Comparison of ENCODE assay signal across 7 mouse cellular contexts in the genomic region with DNA sequence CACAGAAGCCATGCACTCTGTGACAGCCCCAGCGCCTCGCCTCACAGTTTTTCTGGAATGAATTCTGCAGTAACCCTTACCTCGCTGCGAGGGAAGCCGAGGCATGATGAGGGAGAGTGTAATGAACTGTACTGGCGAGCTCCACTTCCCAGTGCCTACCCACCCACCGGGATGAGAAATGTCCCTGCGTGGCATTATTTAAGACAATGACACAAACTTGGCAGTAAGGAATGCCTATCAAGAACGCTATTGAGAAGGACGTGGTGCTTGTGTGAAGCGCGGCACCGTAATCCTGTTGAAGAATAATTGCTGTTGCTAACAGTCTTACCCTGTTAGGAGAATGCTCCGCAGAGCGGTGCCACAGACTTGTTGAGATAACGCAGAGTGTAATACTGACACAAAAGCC. TPM values are rescaled to one million over a fixed set of nuclear protein-coding genes. Genes with fewer than 3 reads are reported as not detected.
DNase-seq lines count a peak whose midpoint lies in the region; ATAC-seq and TF ChIP-seq lines count a peak whose summit lies in the region.

No protein-coding gene starts in this region.

- H3K4me1 ChIP-seq in forebrain, embryonic 12.5 days, result peaks cover 34% of the 10 kb centered on the region
- 0 out of 2 replicates have a peak, but pooled peaks cover 4% of the 10 kb centered on the region for H3K4me1 ChIP-seq in hindbrain, postnatal 0 days (ENCODE audit: insufficient read depth, low read length)
- peaks cover 23% of the 10 kb centered on the region for H3K4me1 ChIP-seq in neural tube, embryonic 12.5 days

- peak overlapping the region; percentile 50 for H3K27ac ChIP-seq in forebrain, embryonic 12.5 days
- H3K27ac ChIP-seq in hindbrain, postnatal 0 days, result peak overlapping the region; percentile 23; the same call in 1 of the 2 replicates
- no peak overlapping the region for H3K27ac ChIP-seq in neural tube, embryonic 12.5 days

- no peaks in the 10 kb centered on the region for H3K27me3 ChIP-seq in forebrain, embryonic 12.5 days
- H3K27me3 ChIP-seq in hindbrain, postnatal 0 days (ENCODE audit: insufficient read depth, low read length), result no peaks in the 10 kb centered on the region
- H3K27me3 ChIP-seq in neural tube, embryonic 12.5 days (replicated peaks), result no peaks in the 10 kb centered on the region

- no peak for TF ChIP-seq CTCF in hindbrain, postnatal 0 days (IDR thresholded peaks at IDR 0.05; ENCODE audit: low read depth)

- H3K9me3 ChIP-seq in forebrain, embryonic 12.5 days, result no peaks in the 10 kb centered on the region
- no peaks in the 10 kb centered on the region for H3K9me3 ChIP-seq in hindbrain, postnatal 0 days (ENCODE audit: low read length)
- H3K9me3 ChIP-seq in neural tube, embryonic 12.5 days, result no peaks in the 10 kb centered on the region

- H3K4me2 ChIP-seq in forebrain, embryonic 12.5 days, result peak overlapping the region; percentile 53
- H3K4me2 ChIP-seq in hindbrain, postnatal 0 days (ENCODE audit: low read depth, low read length), result peak overlapping the region; percentile 61
- peak overlapping the region; percentile 52 for H3K4me2 ChIP-seq in neural tube, embryonic 12.5 days (replicated peaks)

- DNase-seq in left cerebral cortex, postnatal 25 days (ENCODE audit: low spot score in 2 of 2), result peak; percentile 51 to 53
- DNase-seq in left cerebral cortex, adult 8-10 months (ENCODE audit: low spot score in 2 of 2), result no peak
- DNase-seq in hindbrain, postnatal 0 days (ENCODE audit: low spot score), result peak; percentile 68
- DNase-seq in urinary bladder, postnatal 4 days (ENCODE audit: low spot score in 2 of 2), result no peak
- DNase-seq in embryo, embryonic 9.5 days (ENCODE audit: extremely low spot score), result no peak

- WGBS in forebrain, embryonic 12.5 days, result 12% methylated on average over 16 of the region's 16 CpGs
- WGBS in hindbrain, postnatal 0 days, result 12% methylated on average over 16 of the region's 16 CpGs
- 16% methylated on average over 16 of the region's 16 CpGs for WGBS in neural tube, embryonic 12.5 days

- intact Hi-C loops in left cerebral cortex, postnatal 25 days (cut with DNase I), result no loop called here

- peak overlapping the region; percentile 38; the same call in 1 of the 2 replicates for H3K9ac ChIP-seq in forebrain, embryonic 12.5 days
- H3K9ac ChIP-seq in hindbrain, postnatal 0 days (replicated peaks; ENCODE audit: low read length), result peak overlapping the region; percentile 28
- no peak overlapping the region for H3K9ac ChIP-seq in neural tube, embryonic 12.5 days

- peak; percentile 73; the same call in 1 of the 2 replicates for ATAC-seq in forebrain, embryonic 12.5 days (ENCODE audit: low FRiP score)
- ATAC-seq in hindbrain, postnatal 0 days, result peak; percentile 88
- ATAC-seq in neural tube, embryonic 12.5 days (ENCODE audit: low FRiP score, low read depth), result peak; percentile 77

- H3K4me3 ChIP-seq in forebrain, embryonic 12.5 days (replicated peaks), result peak overlapping the region; percentile 32
- peak overlapping the region; percentile 31 for H3K4me3 ChIP-seq in hindbrain, postnatal 0 days (ENCODE audit: low read length)
- H3K4me3 ChIP-seq in neural tube, embryonic 12.5 days, result peak overlapping the region; percentile 18; the same call in 1 of the 2 replicates

- H3K36me3 ChIP-seq in forebrain, embryonic 12.5 days (replicated peaks), result no peaks in the 10 kb centered on the region
- no peaks in the 10 kb centered on the region for H3K36me3 ChIP-seq in hindbrain, postnatal 0 days (ENCODE audit: insufficient read depth, low read length)
- no peaks in the 10 kb centered on the region for H3K36me3 ChIP-seq in neural tube, embryonic 12.5 days

RNA-seq across cellular contexts. Expression of a gene that starts 13.2 kb away (rescaled TPM):
- total RNA-seq in left cerebral cortex, postnatal 25 days (2021), result 100 to 1,000 TPM; 129 to 135 TPM
- total RNA-seq in left cerebral cortex, adult 8-10 months (2022), result 100 to 1,000 TPM in 3 of 4 experiments, 10 to 100 TPM in 1; 98.0 to 109 (median 107) TPM
- polyA plus RNA-seq in forebrain, embryonic 12.5 days (2016; fragmentation: Nextera tagmentation; extraction: Ambion mirVana), result 103 and 104 TPM in 2 replicates
- total RNA-seq in hindbrain, postnatal 0 days (2014; rRNA removed), result 106 and 118 TPM in 2 replicates
- 81.2 and 82.5 TPM in 2 replicates for polyA plus RNA-seq in hindbrain, postnatal 0 days (2015; fragmentation: Nextera tagmentation; extraction: Ambion mirVana)
- 100 and 102 TPM in 2 replicates for polyA plus RNA-seq in neural tube, embryonic 12.5 days (2016; fragmentation: Nextera tagmentation; extraction: Ambion mirVana)

Comparison
In these comparisons a context has a peak if more than half of its experiments do, and no peak if none do; other contexts are left out.
1. DNase-seq: peak in left cerebral cortex, postnatal 25 days (2 of 2) and hindbrain, postnatal 0 days (single experiment); none in left cerebral cortex, adult 8-10 months (0 of 2), urinary bladder, postnatal 4 days (0 of 2) and embryo, embryonic 9.5 days (single experiment).
2. Peak in every context shown above with its lines, with median percentiles within 50 percentile points of each other: ATAC-seq, H3K4me2 ChIP-seq and H3K4me3 ChIP-seq.